Mouse (Mus musculus): ENCODE measurements around the gene Mien1.

Mien1 gene

DNA sequence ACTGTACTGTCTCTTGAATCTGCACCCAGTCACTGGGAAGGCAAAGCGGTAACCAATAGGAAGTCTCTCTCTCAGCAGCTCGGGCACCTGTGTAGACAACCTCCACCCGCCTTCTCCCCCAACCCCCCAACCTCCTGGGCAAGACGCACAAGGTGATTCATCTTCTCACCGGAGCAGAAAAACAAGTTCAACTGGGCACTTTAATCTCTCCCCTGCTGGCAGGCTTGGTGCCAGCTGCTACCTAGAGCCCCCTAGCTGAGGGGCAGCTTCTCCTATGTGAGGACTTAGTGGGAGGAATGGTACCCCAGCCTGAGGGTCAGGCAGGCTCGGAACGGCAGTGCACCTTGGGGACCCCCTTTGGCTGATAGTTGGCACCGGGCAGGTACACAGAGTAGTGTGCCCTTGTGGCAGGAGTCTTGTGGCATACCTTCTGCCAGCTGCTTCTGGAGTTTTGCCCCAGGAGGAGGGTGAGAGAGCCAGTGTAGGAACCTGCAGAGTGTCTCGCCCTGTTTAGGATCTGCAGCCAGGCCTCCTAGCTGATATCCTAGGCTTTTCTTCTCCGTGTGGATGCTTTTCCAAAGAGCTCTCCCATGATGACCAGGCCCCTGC is 19.7 kb downstream of the Mien1 start:
- no peak for DNase-seq (ENCODE audit: low read depth, low spot score)
- Histone ChIP-seq H3K36me3 (ENCODE audit: control insufficient read depth, insufficient read depth, low read length, poor library complexity, severe bottlenecking) (no peaks in the 10 kb centered on the region), H3K27me3 (ENCODE audit: control insufficient read depth, insufficient read depth, low read length, poor library complexity, severe bottlenecking) (no peaks in the 10 kb centered on the region)

DNA sequence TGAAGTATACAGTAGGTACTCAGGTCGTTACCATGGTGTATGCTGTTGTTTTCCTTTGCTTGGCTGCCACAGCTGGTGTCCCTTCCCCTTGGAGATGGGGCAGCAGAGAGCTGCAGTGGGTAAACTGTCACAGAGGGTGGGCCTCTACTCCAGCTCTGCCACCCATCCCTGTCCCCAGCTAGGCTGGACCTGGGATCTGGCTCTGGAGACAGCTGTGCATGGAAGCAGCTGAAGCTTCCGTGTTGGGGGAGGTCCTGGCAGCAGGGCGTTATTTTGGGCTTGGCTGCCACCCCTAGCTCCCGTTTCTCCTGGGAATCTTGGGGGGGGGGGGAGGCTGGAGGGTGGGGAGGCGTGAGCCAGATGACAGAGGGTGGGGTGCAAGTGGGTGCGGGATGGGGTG is 20.5 kb downstream of the Mien1 start:
- Histone ChIP-seq H3K36me3 (ENCODE audit: control insufficient read depth, insufficient read depth, low read length, poor library complexity, severe bottlenecking) (no peaks in the 10 kb centered on the region), H3K27me3 (ENCODE audit: control insufficient read depth, insufficient read depth, low read length, poor library complexity, severe bottlenecking) (no peaks in the 10 kb centered on the region)
- DNase-seq (ENCODE audit: low read depth, low spot score) = no peak

DNA sequence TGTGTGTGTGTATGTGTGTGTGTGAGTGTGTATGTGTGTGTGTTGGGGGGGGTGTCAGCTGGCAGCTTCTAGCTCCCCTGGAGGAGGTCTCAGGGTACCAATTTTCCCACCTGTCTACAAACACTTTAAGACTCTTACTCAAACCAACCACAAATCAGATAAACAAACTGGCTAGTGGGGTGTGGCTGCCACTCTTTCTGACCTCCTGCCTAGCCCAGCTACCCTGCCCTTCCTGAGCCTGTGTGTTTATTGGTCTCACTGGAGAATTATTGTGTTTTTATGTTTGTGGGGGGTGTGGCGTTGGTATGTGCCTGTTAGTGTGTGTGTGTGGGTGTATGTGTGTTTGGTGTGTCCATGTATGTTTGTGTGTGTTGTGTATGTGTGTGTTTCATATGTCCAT is 21.7 kb downstream of the Mien1 start:
- H3K36me3 ChIP-seq (ENCODE audit: control insufficient read depth, insufficient read depth, low read length, poor library complexity, severe bottlenecking) = no peaks in the 10 kb centered on the region
- no peak for DNase-seq (ENCODE audit: low read depth, low spot score)

GRCm38 (mm10) chr11:98414162-98414561 is 24.6 kb downstream of the Mien1 start:
- DNase-seq (ENCODE audit: low read depth, low spot score) = no peak
- no peaks in the 10 kb centered on the region for H3K36me3 ChIP-seq (ENCODE audit: control insufficient read depth, insufficient read depth, low read length, poor library complexity, severe bottlenecking)
- H3K27me3 ChIP-seq (ENCODE audit: control insufficient read depth, insufficient read depth, low read length, poor library complexity, severe bottlenecking) = peaks cover 7% of the 10 kb centered on the region; the same call in 1 of the 2 replicates

More for the DNA sequence above, 21.7 kb downstream of the Mien1 start:
- peaks cover 4% of the 10 kb centered on the region; the same call in 1 of the 2 replicates for H3K27me3 ChIP-seq (ENCODE audit: control insufficient read depth, insufficient read depth, low read length, poor library complexity, severe bottlenecking)

DNA sequence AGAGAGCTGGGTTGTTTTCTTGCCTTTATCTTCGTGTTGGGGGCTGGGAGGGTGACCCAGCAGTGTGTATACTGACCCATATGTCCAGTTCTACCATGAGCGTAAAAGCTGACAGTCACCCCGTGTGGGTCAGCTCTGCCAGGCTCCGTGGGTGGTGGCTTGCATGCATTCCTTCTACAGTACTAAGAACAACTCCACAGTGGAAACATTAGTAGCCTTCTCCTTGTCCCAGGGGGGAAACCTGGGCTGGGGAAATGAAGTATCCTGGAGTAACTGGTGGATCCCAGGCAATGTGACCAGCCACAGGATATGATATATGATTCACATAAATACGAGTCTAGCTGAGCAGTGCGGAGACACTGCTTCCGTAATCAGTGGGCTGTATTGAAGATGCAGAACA is 25.1 kb downstream of the Mien1 start:
- DNase-seq (ENCODE audit: low read depth, low spot score) = no peak
- Histone ChIP-seq H3K36me3 (ENCODE audit: control insufficient read depth, insufficient read depth, low read length, poor library complexity, severe bottlenecking) (no peaks in the 10 kb centered on the region), H3K27me3 (ENCODE audit: control insufficient read depth, insufficient read depth, low read length, poor library complexity, severe bottlenecking) (peaks cover 7% of the 10 kb centered on the region; the same call in 1 of the 2 replicates)

DNA sequence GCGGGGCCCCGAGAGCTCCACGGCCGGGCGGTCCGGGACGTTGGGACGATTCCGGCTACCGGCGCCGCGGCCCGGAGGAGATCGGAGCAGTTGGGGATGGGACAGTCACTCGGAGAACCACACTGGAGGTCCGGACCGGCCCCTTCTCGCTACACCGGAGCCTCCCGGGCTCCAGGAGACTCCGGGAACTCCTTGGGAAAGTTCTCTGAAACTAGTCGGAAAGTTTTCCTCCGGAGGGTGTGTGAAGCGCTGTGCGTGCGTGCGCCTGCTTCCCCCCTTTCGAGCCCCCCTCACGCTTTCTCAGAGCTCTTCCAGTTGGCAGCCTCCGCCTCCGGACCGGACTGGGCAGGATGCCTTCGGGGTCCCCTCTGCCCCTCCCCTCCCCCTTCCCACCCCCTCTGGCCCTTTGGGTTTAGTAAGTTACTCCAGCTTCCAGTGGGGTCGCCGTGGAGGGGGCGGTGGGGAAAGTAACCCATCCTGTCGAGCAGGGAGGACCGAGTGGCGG is 25.9 kb downstream of the Mien1 start:
- peaks cover 7% of the 10 kb centered on the region; the same call in 1 of the 2 replicates for H3K27me3 ChIP-seq (ENCODE audit: control insufficient read depth, insufficient read depth, low read length, poor library complexity, severe bottlenecking)
- no peak for DNase-seq (ENCODE audit: low read depth, low spot score)
- no peaks in the 10 kb centered on the region for H3K36me3 ChIP-seq (ENCODE audit: control insufficient read depth, insufficient read depth, low read length, poor library complexity, severe bottlenecking)

DNA sequence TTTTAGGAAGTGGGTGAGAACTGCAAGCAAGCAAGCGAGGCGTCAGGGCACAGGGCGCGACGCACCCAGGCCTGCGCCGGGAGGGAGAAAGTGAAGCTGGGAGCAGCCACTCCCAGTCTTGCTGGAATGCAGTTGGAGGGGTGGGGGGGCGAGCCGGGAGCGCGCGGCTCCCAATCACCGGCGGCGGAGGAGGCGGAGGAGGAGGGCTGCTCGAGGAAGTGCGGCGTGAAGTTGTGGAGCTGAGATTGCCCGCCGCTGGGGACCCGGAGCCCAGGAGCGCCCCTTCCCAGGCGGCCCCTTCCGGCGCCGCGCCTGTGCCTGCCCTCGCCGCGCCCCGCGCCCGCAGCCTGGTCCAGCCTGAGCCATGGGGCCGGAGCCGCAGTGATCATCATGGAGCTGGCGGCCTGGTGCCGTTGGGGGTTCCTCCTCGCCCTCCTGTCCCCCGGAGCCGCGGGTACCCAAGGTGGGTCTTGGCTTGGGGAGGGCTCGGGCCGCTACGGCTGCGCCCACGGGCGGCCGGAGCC is 26.5 kb downstream of the Mien1 start, which contains the start of gene Erbb2:
Erbb2 (plus strand) TSS at position 198 of the 524 bp plus-strand sequence.
- Histone ChIP-seq H3K36me3 (ENCODE audit: control insufficient read depth, insufficient read depth, low read length, poor library complexity, severe bottlenecking) (no peaks in the 10 kb centered on the region), H3K27me3 (ENCODE audit: control insufficient read depth, insufficient read depth, low read length, poor library complexity, severe bottlenecking) (peaks cover 7% of the 10 kb centered on the region; the same call in 1 of the 2 replicates)
- DNase-seq (ENCODE audit: low read depth, low spot score) = peak; percentile 19

GRCm38 (mm10) chr11:98409341-98409822 is 29.4 kb downstream of the Mien1 start:
- no peaks in the 10 kb centered on the region for H3K36me3 ChIP-seq (ENCODE audit: control insufficient read depth, insufficient read depth, low read length, poor library complexity, severe bottlenecking)
- no peak for DNase-seq (ENCODE audit: low read depth, low spot score)
- peaks cover 7% of the 10 kb centered on the region; the same call in 1 of the 2 replicates for H3K27me3 ChIP-seq (ENCODE audit: control insufficient read depth, insufficient read depth, low read length, poor library complexity, severe bottlenecking)

GRCm38 (mm10) chr11:98408872-98409271 is 29.9 kb downstream of the Mien1 start:
- no peak for DNase-seq (ENCODE audit: low read depth, low spot score)
- Histone ChIP-seq H3K27me3 (ENCODE audit: control insufficient read depth, insufficient read depth, low read length, poor library complexity, severe bottlenecking) (peaks cover 7% of the 10 kb centered on the region; the same call in 1 of the 2 replicates), H3K36me3 (ENCODE audit: control insufficient read depth, insufficient read depth, low read length, poor library complexity, severe bottlenecking) (no peaks in the 10 kb centered on the region)

- no peak for DNase-seq (ENCODE audit: low read depth, low spot score)
- Histone ChIP-seq H3K36me3 (ENCODE audit: control insufficient read depth, insufficient read depth, low read length, poor library complexity, severe bottlenecking) (no peaks in the 10 kb centered on the region), H3K27me3 (ENCODE audit: control insufficient read depth, insufficient read depth, low read length, poor library complexity, severe bottlenecking) (peaks cover 1% of the 10 kb centered on the region)
Observed at GRCm38 (mm10) chr11:98406621-98407020, 32.2 kb downstream of the Mien1 start.

DNA sequence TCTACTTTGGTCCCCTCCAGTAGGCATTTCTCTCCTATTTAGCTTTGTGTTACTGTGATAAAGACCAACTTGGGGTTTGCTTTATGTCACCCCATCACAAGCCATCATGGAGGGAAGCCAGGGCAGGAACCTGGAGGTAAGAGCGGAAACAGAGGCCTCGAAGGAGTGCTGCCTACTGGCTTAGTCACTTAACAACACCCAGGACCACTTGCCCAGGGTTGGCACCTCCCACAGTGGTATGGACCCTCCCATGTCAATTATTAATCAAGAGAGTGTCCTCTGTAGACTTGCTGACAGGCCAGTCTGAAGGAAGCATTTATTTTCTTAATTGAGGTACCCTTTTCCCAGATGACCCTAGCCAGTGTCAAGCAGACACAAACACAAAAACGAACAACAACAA is 38.0 kb downstream of the Mien1 start:
- no peaks in the 10 kb centered on the region for H3K36me3 ChIP-seq (ENCODE audit: control insufficient read depth, insufficient read depth, low read length, poor library complexity, severe bottlenecking)
- DNase-seq (ENCODE audit: low read depth, low spot score) = peak; percentile 24
- no peaks in the 10 kb centered on the region; the same call in 1 of the 2 replicates for H3K27me3 ChIP-seq (ENCODE audit: control insufficient read depth, insufficient read depth, low read length, poor library complexity, severe bottlenecking)

GRCm38 (mm10) chr11:98400161-98400726 is 38.5 kb downstream of the Mien1 start, which contains the start of gene Pgap3:
Gene Pgap3 (minus strand): TSS chr11:98400490.
- DNase-seq (ENCODE audit: low read depth, low spot score) = peak; percentile 96
- no peaks in the 10 kb centered on the region; the same call in 1 of the 2 replicates for H3K27me3 ChIP-seq (ENCODE audit: control insufficient read depth, insufficient read depth, low read length, poor library complexity, severe bottlenecking)
- no peaks in the 10 kb centered on the region for H3K36me3 ChIP-seq (ENCODE audit: control insufficient read depth, insufficient read depth, low read length, poor library complexity, severe bottlenecking)

DNA sequence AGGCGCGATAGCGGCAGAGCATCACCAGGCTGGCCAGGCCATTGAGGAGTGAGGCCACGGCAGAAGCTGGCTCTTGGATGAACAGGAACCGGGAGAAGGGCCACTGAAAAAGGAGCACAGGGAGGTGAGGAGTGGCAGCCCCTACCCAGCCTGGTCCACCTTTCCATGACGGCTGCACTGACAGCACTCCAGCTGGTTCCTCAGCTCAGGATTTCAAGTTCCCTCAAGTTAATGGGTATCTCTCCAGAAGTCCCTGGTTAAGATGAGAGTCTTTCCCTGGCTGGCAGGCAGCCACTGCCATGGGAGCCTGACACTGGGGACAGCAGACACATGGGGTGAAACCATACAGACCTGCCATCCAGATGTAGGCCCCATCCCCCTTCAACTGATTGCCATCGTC is 40.8 kb downstream of the Mien1 start:
- no peak for DNase-seq (ENCODE audit: low read depth, low spot score)
- Histone ChIP-seq H3K36me3 (ENCODE audit: control insufficient read depth, insufficient read depth, low read length, poor library complexity, severe bottlenecking) (no peaks in the 10 kb centered on the region), H3K27me3 (ENCODE audit: control insufficient read depth, insufficient read depth, low read length, poor library complexity, severe bottlenecking) (no peaks in the 10 kb centered on the region; the same call in 1 of the 2 replicates)

DNA sequence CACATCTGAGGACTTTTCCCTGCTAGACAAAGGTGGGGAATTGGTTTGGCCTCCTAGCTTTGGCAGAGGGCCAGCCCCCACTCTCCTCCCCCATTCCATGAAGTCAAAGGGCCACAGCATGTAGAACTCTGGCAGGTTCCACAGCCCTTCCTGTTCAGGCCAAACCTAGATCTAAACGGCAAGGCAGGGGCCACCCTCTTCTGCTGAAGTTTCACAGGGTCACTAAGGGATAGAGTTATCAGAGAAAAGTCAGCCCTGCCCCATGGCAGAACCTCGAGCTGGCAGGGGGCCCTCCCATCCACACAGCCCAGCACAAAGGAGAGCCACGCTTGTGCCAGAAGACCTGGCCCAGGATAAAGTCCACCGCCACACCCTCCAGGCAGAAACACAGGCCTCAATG is 43.8 kb downstream of the Mien1 start:
- H3K27me3 ChIP-seq (ENCODE audit: control insufficient read depth, insufficient read depth, low read length, poor library complexity, severe bottlenecking) = no peaks in the 10 kb centered on the region; the same call in 1 of the 2 replicates
- DNase-seq (ENCODE audit: low read depth, low spot score) = no peak
- H3K36me3 ChIP-seq (ENCODE audit: control insufficient read depth, insufficient read depth, low read length, poor library complexity, severe bottlenecking) = no peaks in the 10 kb centered on the region

GRCm38 (mm10) chr11:98394301-98394700 is 44.5 kb downstream of the Mien1 start:
- Histone ChIP-seq H3K27me3 (ENCODE audit: control insufficient read depth, insufficient read depth, low read length, poor library complexity, severe bottlenecking) (no peaks in the 10 kb centered on the region; the same call in 1 of the 2 replicates), H3K36me3 (ENCODE audit: control insufficient read depth, insufficient read depth, low read length, poor library complexity, severe bottlenecking) (no peaks in the 10 kb centered on the region)
- no peak for DNase-seq (ENCODE audit: low read depth, low spot score)

Measured in splenic B cell, adult 2 months (primary cell).